Mouse (Mus musculus) CH12.LX (cell line): Measurements from ENCODE around the gene Rnf20.

Experiments
- CHD2 ChIP-seq: IDR thresholded peaks from 2 replicates; pipeline ENCODE4 v1.6.1; 2011; ENCODE audit warnings: low read length, improper control_type of control experiment
- CTCF ChIP-seq, 2 experiments: IDR thresholded peaks in 1 of 2; conservative IDR thresholded peaks in 1 of 2; 2 replicates each; pipeline ENCODE4 v1.5.1; 2011 to 2012; ENCODE audit warnings: low read depth in 2 of 2, low read length in 2 of 2, improper control_type of control experiment in 1 of 2, inconsistent platforms in 1 of 2, mild to moderate bottlenecking in 1 of 2, moderate library complexity in 1 of 2
- E2F4 ChIP-seq: IDR thresholded peaks from 2 replicates; pipeline ENCODE4 v1.6.1; 2011; ENCODE audit warnings: low read depth, low read length, improper control_type of control experiment; ENCODE audit not compliant: insufficient replicate concordance
- ETS1 ChIP-seq: conservative IDR thresholded peaks from 2 replicates; pipeline ENCODE4 v1.6.1; 2012; ENCODE audit warnings: low read depth, mild to moderate bottlenecking, inconsistent platforms, low read length, improper control_type of control experiment, moderate library complexity
- JUND ChIP-seq: conservative IDR thresholded peaks from 2 replicates; pipeline ENCODE4 v1.6.1; 2011; ENCODE audit warnings: low read depth, low read length, improper control_type of control experiment
- MEF2A ChIP-seq: IDR thresholded peaks from 2 replicates; pipeline ENCODE4 v1.6.1; 2014; ENCODE audit warnings: low read depth, mild to moderate bottlenecking, inconsistent platforms, low read length, improper control_type of control experiment, borderline replicate concordance
- POLR2A ChIP-seq: IDR thresholded peaks from 2 replicates; pipeline ENCODE4 v1.6.1; 2011; ENCODE audit warnings: low read depth, mild to moderate bottlenecking, improper control_type of control experiment, low read length
- POLR2AphosphoS2 ChIP-seq: IDR thresholded peaks from 2 replicates; pipeline ENCODE4 v1.6.1; 2011; ENCODE audit warnings: low read depth, low read length, improper control_type of control experiment
- SMC3 ChIP-seq: IDR thresholded peaks from 2 replicates; pipeline ENCODE4 v1.6.1; 2011; ENCODE audit warnings: low read depth, low read length, improper control_type of control experiment
- UBTF ChIP-seq: IDR thresholded peaks from 2 replicates; pipeline ENCODE4 v1.6.1; 2012; ENCODE audit warnings: low read depth, mild to moderate bottlenecking, inconsistent platforms, low read length, improper control_type of control experiment, moderate library complexity
- USF2 ChIP-seq: conservative IDR thresholded peaks from 2 replicates; pipeline ENCODE4 v1.6.1; 2011; ENCODE audit warnings: low read depth, low read length, improper control_type of control experiment

DNA sequence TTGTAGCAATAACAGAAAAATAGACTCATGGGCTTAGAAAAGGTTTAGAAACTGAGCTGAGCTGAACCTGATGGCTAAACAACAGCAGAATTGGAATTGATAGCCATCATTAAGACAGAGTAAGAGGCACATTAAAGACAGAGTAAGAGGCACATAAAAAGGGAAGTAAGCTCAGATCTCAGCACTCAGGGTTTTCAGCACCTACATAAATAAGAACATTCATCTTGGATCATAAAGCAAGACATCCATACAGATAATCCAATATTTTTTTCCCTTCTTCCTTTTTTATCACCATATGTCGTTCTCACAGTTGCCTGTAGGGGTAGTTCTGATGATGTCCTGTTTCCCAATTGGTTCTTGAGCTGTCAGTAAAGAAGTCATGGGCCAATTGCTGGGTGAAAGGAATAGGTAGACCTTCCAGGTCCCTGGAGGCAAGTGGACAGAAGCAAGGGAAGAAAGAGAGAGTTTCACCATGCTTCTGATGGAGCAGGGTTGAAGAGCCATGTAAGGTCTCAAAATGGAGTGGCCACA lies 27.7 kb upstream of the Rnf20 start:
- TF ChIP-seq CTCF (conservative IDR thresholded peaks at IDR 0.05 in 1 of 2, IDR thresholded peaks at IDR 0.05 in 1 of 2; ENCODE audit: low read depth in 2 of 2, low read length in 2 of 2): 0 out of 4 replicates have a peak, but pooled peaks of 1 of the 2 experiments have one; percentile 2
- TF ChIP-seq CHD2: no peak
- no peak for TF ChIP-seq POLR2A
- no peak for TF ChIP-seq E2F4
- no peak for TF ChIP-seq POLR2AphosphoS2
- TF ChIP-seq USF2: no peak
- TF ChIP-seq MEF2A: no peak
- no peak for TF ChIP-seq JUND
- no peak for TF ChIP-seq UBTF
- TF ChIP-seq ETS1: no peak
- no peak for TF ChIP-seq SMC3
